Mouse (Mus musculus): ENCODE measurements around the gene Agr2. TPM values are rescaled to one million over a fixed set of nuclear protein-coding genes. Genes with fewer than 3 reads are reported as not detected.

Agr2 gene
- polyA plus RNA-seq (2012; rRNA removed): 0.18 and 0.82 TPM in 2 replicates

- no peak for DNase-seq (ENCODE audit: extremely low spot score in 1 of 2, low spot score in 1 of 2)
Observed at GRCm38 (mm10) chr12:35992711-35993110, at the start of gene Agr2. Gene Agr2, plus strand, starts transcription at chr12:35992907.

- no peak for DNase-seq (ENCODE audit: extremely low spot score in 1 of 2, low spot score in 1 of 2)
Observed at GRCm38 (mm10) chr12:35951757-35952156, 41.0 kb upstream of the Agr2 start.

- no peak for DNase-seq (ENCODE audit: extremely low spot score in 1 of 2, low spot score in 1 of 2)
Observed at GRCm38 (mm10) chr12:35957235-35957634, 35.5 kb upstream of the Agr2 start.

GRCm38 (mm10) chr12:35966098-35966767 lies 26.5 kb upstream of the Agr2 start:
- no peak for DNase-seq (ENCODE audit: extremely low spot score in 1 of 2, low spot score in 1 of 2)

- no peak for DNase-seq (ENCODE audit: extremely low spot score in 1 of 2, low spot score in 1 of 2)
Observed at GRCm38 (mm10) chr12:35966768-35967141, 26.0 kb upstream of the Agr2 start.

GRCm38 (mm10) chr12:35975898-35976297 lies 16.8 kb upstream of the Agr2 start:
- DNase-seq (ENCODE audit: extremely low spot score in 1 of 2, low spot score in 1 of 2): no peak

GRCm38 (mm10) chr12:35977633-35978246 lies 15.0 kb upstream of the Agr2 start:
- no peak for DNase-seq (ENCODE audit: extremely low spot score in 1 of 2, low spot score in 1 of 2)

- no peak for DNase-seq (ENCODE audit: extremely low spot score in 1 of 2, low spot score in 1 of 2)
Observed at GRCm38 (mm10) chr12:35979625-35980024, 13.1 kb upstream of the Agr2 start.

- DNase-seq (ENCODE audit: extremely low spot score in 1 of 2, low spot score in 1 of 2): no peak
Observed at GRCm38 (mm10) chr12:35981732-35982360, 10.9 kb upstream of the Agr2 start.

- no peak for DNase-seq (ENCODE audit: extremely low spot score in 1 of 2, low spot score in 1 of 2)
Observed at GRCm38 (mm10) chr12:35983472-35983871, 9.2 kb upstream of the Agr2 start.

- no peak for DNase-seq (ENCODE audit: extremely low spot score in 1 of 2, low spot score in 1 of 2)
Observed at GRCm38 (mm10) chr12:35984743-35985142, 8.0 kb upstream of the Agr2 start.

- no peak for DNase-seq (ENCODE audit: extremely low spot score in 1 of 2, low spot score in 1 of 2)
Observed at GRCm38 (mm10) chr12:35993583-35993982, 876 bp downstream of the Agr2 start.

- no peak for DNase-seq (ENCODE audit: extremely low spot score in 1 of 2, low spot score in 1 of 2)
Observed at GRCm38 (mm10) chr12:35994098-35994497, 1.4 kb downstream of the Agr2 start.

GRCm38 (mm10) chr12:35995799-35996198 lies 3.1 kb downstream of the Agr2 start:
- peak in 1 of 2 experiments; percentile 68 for DNase-seq (ENCODE audit: extremely low spot score in 1 of 2, low spot score in 1 of 2)

DNA sequence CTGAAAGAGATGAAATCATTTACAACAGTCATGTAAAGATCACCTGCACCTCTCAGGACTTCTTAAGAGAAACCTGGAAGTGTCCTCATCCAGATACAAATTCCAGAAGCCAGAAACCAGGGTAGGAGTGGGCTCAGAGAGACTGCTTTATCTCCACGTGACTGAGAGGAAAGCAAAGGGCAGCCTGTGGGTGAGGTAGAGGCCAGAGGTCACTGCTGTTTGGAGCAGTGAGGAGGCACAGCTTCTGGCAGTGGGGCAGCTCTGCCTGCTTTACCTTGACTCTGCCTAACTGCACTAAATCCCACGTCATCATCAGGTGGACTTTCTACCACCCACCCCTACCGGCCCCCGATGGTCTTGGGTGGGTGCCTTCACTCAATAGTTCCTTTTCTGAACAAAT lies 12.0 kb downstream of the Agr2 start:
- no peak for DNase-seq (ENCODE audit: extremely low spot score in 1 of 2, low spot score in 1 of 2)

DNA sequence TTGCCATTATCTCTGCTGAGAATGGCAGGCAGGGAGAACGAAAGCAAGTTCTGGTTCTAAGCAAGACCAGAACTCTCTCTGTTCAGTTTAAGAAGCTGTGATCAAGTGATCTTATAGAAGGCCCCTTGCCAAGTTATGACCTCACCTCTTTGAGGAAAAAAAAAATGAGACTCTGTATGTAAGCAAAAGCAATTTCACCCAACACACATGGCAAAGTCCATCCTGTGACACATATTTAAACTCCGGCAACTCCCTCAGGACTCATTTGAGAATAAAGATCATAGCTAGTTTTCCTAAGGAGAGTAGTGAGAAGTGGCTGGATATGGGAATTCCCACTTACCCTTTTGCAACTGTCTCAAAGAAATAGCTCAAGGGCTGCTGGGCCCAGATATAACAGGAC lies 14.9 kb downstream of the Agr2 start:
- no peak for DNase-seq (ENCODE audit: extremely low spot score in 1 of 2, low spot score in 1 of 2)

DNA sequence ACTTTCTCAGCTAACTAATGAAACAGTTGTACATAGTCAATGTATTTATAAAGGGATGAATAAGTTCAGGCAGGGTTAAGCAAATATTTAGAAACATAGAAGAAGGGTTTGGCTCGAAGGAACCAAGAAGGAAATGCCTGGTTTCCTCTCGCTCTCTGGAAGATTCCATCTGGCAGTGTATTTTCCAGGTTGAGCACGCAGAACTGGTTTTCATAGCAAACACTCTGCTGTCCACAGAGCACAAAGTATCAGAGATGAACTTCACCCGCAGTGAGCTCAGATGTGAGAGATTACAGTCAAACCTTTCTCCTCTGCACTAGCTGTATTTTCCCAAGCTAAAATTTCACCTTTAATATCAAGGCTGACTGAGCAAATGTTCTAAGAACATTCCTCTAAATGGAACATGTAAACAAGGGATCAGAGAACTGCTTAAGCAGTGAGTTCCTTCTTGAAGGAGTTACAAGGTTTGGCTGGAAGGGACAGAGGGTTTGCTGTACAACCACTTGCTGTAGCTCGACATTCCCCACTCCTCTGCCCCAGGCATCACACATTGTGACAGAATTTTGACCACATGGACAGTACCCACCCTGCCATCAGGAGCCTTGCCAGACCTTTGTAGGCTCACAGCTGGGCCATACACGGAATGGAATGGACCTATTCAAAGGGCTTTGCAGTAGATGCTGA lies 15.8 kb downstream of the Agr2 start:
- no peak for DNase-seq (ENCODE audit: extremely low spot score in 1 of 2, low spot score in 1 of 2)

GRCm38 (mm10) chr12:36013216-36013910 lies 20.7 kb downstream of the Agr2 start:
- DNase-seq (ENCODE audit: extremely low spot score in 1 of 2, low spot score in 1 of 2): no peak

GRCm38 (mm10) chr12:36017791-36018190 lies 25.1 kb downstream of the Agr2 start:
- no peak for DNase-seq (ENCODE audit: extremely low spot score in 1 of 2, low spot score in 1 of 2)

GRCm38 (mm10) chr12:36019572-36019971 lies 26.9 kb downstream of the Agr2 start:
- no peak for DNase-seq (ENCODE audit: extremely low spot score in 1 of 2, low spot score in 1 of 2)

GRCm38 (mm10) chr12:36020081-36020480 lies 27.4 kb downstream of the Agr2 start:
- DNase-seq (ENCODE audit: extremely low spot score in 1 of 2, low spot score in 1 of 2): no peak

Data from frontal cortex, adult 2 months (tissue).